Mouse (Mus musculus) heart, adult 8-10 months (tissue): ENCODE measurements around the gene Gm9611. TPM values are rescaled to one million over a fixed set of nuclear protein-coding genes. Genes with fewer than 3 reads are reported as not detected.
"Not testable (repeated sequence)": the region's sequence is repeated elsewhere in the genome, so short reads cannot be mapped to it uniquely, and the experiment has no call there.

ENCODE experiments used
- DNase-seq: peaks from one replicate; pipeline ENCODE4 v3.0.0; 2022; ENCODE audit warnings: low spot score
- microRNA-seq: library from miRNA; unstranded; fragments of <30 nt; microRNA quantifications from one replicate; pipeline ENCODE4 v1.2.0, GENCODE M21; 2022
- total RNA-seq, 4 experiments: library from RNA; stranded (reverse); gene quantifications; 2 replicates each; pipeline ENCODE4 v1.2.4; 2022

The Gm9611 gene
- not detected for total RNA-seq

GRCm38 (mm10) chr14:42297258-42297657, at the start of gene Gm9611:
Gene Gm9611, minus strand, starts transcription at chr14:42297358.
- not testable (repeated sequence) for DNase-seq

- not testable (repeated sequence) for DNase-seq
Measured at GRCm38 (mm10) chr14:42309910-42310309, 12.8 kb upstream of the Gm9611 start, which contains the start of gene Gm7995. Gene Gm7995, plus strand, starts transcription at chr14:42310210.

- DNase-seq, result not testable (repeated sequence)
Measured at GRCm38 (mm10) chr14:42259948-42260347, 37.2 kb downstream of the Gm9611 start, which contains the start of gene Gm17026. Gene Gm17026, minus strand, starts transcription at chr14:42260048.

Small RNA genes lying within 50 kb of the gene (microRNA-seq; reads per million reads assigned to microRNA genes)
- not detected for gene Gm25208
- gene Gm25892, result not detected

Other genes with a start within 250 kb of the Gm9611 start
- not detected for gene Gm7951, start 180.0 kb downstream of the Gm9611 start, total RNA-seq
- gene Gm17027, start 134.7 kb downstream of the Gm9611 start, total RNA-seq, result not detected
- gene Gm3573, start 106.6 kb downstream of the Gm9611 start, total RNA-seq, result not detected
- gene Gm17026, start 37.3 kb downstream of the Gm9611 start, total RNA-seq, result not detected
- not detected for gene Gm7995, start 12.9 kb upstream of the Gm9611 start, total RNA-seq
- not detected for gene Gm8005, start 142.3 kb upstream of the Gm9611 start, total RNA-seq
- not detected for gene Gm8011, start 166.5 kb upstream of the Gm9611 start, total RNA-seq
- gene Gm8020, start 205.0 kb upstream of the Gm9611 start, total RNA-seq, result not detected
- not detected for gene Gm8024, start 226.9 kb upstream of the Gm9611 start, total RNA-seq